ENCODE assay signal across 10 mouse cellular contexts in the genomic region with DNA sequence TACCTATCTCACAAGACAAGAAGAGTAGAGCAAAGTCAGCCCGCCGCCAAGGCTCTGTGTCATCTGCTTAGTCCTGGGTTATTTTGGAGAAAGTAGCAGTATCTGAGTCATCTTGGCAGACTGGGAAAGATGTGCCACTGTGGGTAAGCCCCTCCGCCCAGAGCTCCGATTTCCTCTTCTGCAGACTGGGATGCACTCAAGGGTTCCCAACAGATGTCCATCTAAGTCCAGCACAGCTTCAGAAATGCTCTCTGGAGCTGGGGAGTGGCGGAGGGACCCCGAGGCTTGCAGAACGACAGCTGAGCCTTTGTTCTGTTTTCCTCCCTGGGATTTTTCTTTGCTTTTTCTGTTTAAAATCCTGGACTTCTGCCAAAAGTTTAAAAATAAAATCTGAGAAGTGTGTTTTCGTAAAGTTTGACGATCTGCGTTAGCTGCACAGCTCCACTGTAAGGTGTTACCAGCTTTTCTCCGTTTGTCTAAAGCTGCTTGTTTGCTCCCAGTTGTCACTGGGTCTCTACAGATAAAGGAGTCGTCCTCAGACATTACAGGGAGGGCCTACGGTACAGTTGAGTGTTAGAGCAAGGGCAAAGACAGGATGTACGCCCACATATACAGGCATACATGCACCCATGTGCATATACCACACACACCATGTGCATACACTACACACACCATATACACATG.
A peak's percentile ranks its signal among the peaks of the same experiment; 100 is the strongest.
DNase-seq lines count a peak whose midpoint lies in the region; ATAC-seq and TF ChIP-seq lines count a peak whose summit lies in the region.
"Had no signal": no experiment of that assay in that cellular context is flagged by ENCODE, and none has a peak within 500 bp of the region (broad histone marks: within the 10 kb centered on the region; RNA-seq: fewer than 3 reads in every experiment).

No protein-coding gene starts in this region.

- no peaks in the 10 kb centered on the region for H3K9me3 ChIP-seq in forebrain, postnatal 0 days (ENCODE audit: low read length)

- H3K27me3 ChIP-seq in cerebellum, adult 2 months (ENCODE audit: control insufficient read depth, insufficient read depth, low read length) = no peaks in the 10 kb centered on the region
- no peaks in the 10 kb centered on the region for H3K27me3 ChIP-seq in forebrain, postnatal 0 days (ENCODE audit: insufficient read depth, low read length)

- TF ChIP-seq CTCF in cerebellum, adult 2 months (IDR thresholded peaks at IDR 0.05; ENCODE audit: borderline replicate concordance, insufficient read depth, low read depth, low read length) = no peak
- no peak for TF ChIP-seq CTCF in left cerebral cortex, adult 2 months (IDR thresholded peaks at IDR 0.05)
- no peak for TF ChIP-seq CTCF in forebrain, postnatal 0 days (IDR thresholded peaks at IDR 0.05; ENCODE audit: low read depth)

- H3K9ac ChIP-seq in forebrain, postnatal 0 days = peak overlapping the region; percentile 36; the same call in 1 of the 2 replicates

- intact Hi-C loops in left cerebral cortex, adult 2 months (cut with DNase I) = no loop called here
- intact Hi-C loops in left cerebral cortex, postnatal 10 days (cut with DNase I) = no loop called here

- peak; percentile 40 to 59 for DNase-seq in cerebellum, adult 2 months
- no peak for DNase-seq in cerebellum, adult 11 months
- DNase-seq in left cerebral cortex, adult 2 months (ENCODE audit: extremely low spot score in 1 of 2, low spot score in 2 of 2) = peak; percentile 39
- no peak for DNase-seq in left cerebral cortex, postnatal 10 days (ENCODE audit: extremely low spot score in 1 of 2, low spot score in 2 of 2)
- peak; percentile 66 for DNase-seq in forebrain, postnatal 0 days
- peak; percentile 22 for DNase-seq in right cerebral cortex, postnatal 4 days
- DNase-seq in natural killer cell, adult 2 months (ENCODE audit: low spot score in 2 of 2) = no peak
- DNase-seq in cerebellum, postnatal 4 days (ENCODE audit: low spot score in 2 of 2) = no peak
- DNase-seq: lung, postnatal 14 days had no signal

- WGBS in cerebellum, adult 2 months = 14% methylated on average over 14 of the region's 14 CpGs
- 30% methylated on average over 14 of the region's 14 CpGs for WGBS in forebrain, postnatal 0 days

- peak; percentile 74 for ATAC-seq in forebrain, postnatal 0 days

- H3K4me1 ChIP-seq in cerebellum, adult 2 months (ENCODE audit: control insufficient read depth, insufficient read depth, low read length) = peaks cover 11% of the 10 kb centered on the region; the same call in 1 of the 2 replicates
- peaks cover 11% of the 10 kb centered on the region for H3K4me1 ChIP-seq in forebrain, postnatal 0 days (ENCODE audit: insufficient read depth)

- peak overlapping the region; percentile 25 for H3K4me3 ChIP-seq in cerebellum, adult 2 months (replicated peaks; ENCODE audit: insufficient read depth, low read depth, low read length)
- H3K4me3 ChIP-seq in left cerebral cortex, adult 2 months = 0 out of 2 replicates have a peak overlapping the region, but pooled peaks have one; percentile 9
- no peak overlapping the region for H3K4me3 ChIP-seq in forebrain, postnatal 0 days (ENCODE audit: low read depth, low read length)
- H3K4me3 ChIP-seq: erythroblast, embryonic 14.5 days had no signal

- peak; percentile 31; the same call in 1 of the 2 replicates for TF ChIP-seq POLR2A in cerebellum, adult 2 months (IDR thresholded peaks at IDR 0.05; ENCODE audit: borderline replicate concordance, insufficient read depth, low read length)

- no peaks in the 10 kb centered on the region for H3K36me3 ChIP-seq in forebrain, postnatal 0 days (ENCODE audit: insufficient read depth)

- H3K27ac ChIP-seq in cerebellum, adult 2 months (ENCODE audit: insufficient read depth, low read length) = peak overlapping the region; percentile 73
- H3K27ac ChIP-seq in left cerebral cortex, adult 2 months = peak overlapping the region; percentile 41; the same call in 1 of the 2 replicates
- peak overlapping the region; percentile 60 for H3K27ac ChIP-seq in forebrain, postnatal 0 days (ENCODE audit: low read depth, low read length)

- H3K4me2 ChIP-seq in forebrain, postnatal 0 days (ENCODE audit: low read depth) = peak overlapping the region; percentile 23; the same call in 1 of the 2 replicates

Comparison
In these comparisons a context has a peak if more than half of its experiments do, and no peak if none do; other contexts are left out.
1. DNase-seq: peak in cerebellum, adult 2 months (2 of 2), left cerebral cortex, adult 2 months (2 of 2), forebrain, postnatal 0 days (single experiment) and right cerebral cortex, postnatal 4 days (single experiment); none in cerebellum, adult 11 months (single experiment), left cerebral cortex, postnatal 10 days (0 of 2), natural killer cell, adult 2 months (0 of 2) and cerebellum, postnatal 4 days (0 of 2).
2. Peak in every context shown above with its lines, with median percentiles within 50 percentile points of each other: H3K27ac ChIP-seq.